Mouse (Mus musculus) pancreas, adult 10 weeks (tissue): Measurements from ENCODE around the gene Gm14496. TPM values are rescaled to one million over a fixed set of nuclear protein-coding genes. Genes with fewer than 3 reads are reported as not detected.

ENCODE experiments used
- polyA plus RNA-seq: library from polyadenylated mRNA; stranded (reverse); fragments of 350-450 nt; fragmentation: Illumina TruSeq; extraction: RNeasy Lipid Tissue Mini Kit (QIAGEN cat#74804); gene quantifications from one replicate; pipeline ENCODE4 v1.2.3, GENCODE M21; 2015; ENCODE audit warnings: low read depth, low replicate concordance; ENCODE audit not compliant: insufficient read depth

The Gm14496 gene
- not detected for polyA plus RNA-seq

GRCm38 (mm10) chr2:181990829-181991228 lies at the start of gene Gm14496:
Gm14496 (plus strand) TSS chr2:181991129.

Other genes starting within 250 kb of the Gm14496 start
- gene Myt1, start 227.8 kb upstream of the Gm14496 start, polyA plus RNA-seq: 2.8 TPM
- gene Pcmtd2, start 153.3 kb upstream of the Gm14496 start, polyA plus RNA-seq: 7.1 TPM
- gene Polr3k, start 126.8 kb upstream of the Gm14496 start, polyA plus RNA-seq: 12.5 TPM